Mouse (Mus musculus): ENCODE measurements at regions not wholly inside any gene's neighbourhood (a gene's known extent, or its start where the extent isn't known, plus 50 kb on each side); places are given as distances from the start of the nearest gene placed in this dataset.
A peak's percentile ranks its signal among the peaks of the same experiment; 100 is the strongest.

DNA sequence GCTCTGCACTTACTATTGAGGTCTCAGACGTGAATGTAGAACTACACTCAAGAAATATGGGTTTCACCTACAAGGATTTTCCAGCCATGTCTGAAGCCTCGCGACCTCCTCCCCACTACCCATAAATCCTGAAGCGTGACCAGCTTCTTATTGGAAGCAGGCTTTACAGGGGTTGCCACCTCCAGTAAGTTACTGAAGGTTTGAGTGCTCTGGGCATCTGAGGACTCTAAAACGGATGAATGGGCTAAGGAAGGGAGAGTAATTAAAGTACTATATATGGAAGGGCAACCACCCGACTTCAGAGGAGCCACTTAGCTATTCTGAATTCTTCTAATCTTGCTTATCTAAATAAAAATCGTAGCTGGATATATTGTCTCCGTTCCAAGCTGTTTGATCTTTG, 136.1 kb upstream of the Hmga2 start:
- DNase-seq = no peak

- no peak for DNase-seq
Observed at GRCm38 (mm10) chr10:120610076-120610475, 133.8 kb upstream of the Hmga2 start.

DNA sequence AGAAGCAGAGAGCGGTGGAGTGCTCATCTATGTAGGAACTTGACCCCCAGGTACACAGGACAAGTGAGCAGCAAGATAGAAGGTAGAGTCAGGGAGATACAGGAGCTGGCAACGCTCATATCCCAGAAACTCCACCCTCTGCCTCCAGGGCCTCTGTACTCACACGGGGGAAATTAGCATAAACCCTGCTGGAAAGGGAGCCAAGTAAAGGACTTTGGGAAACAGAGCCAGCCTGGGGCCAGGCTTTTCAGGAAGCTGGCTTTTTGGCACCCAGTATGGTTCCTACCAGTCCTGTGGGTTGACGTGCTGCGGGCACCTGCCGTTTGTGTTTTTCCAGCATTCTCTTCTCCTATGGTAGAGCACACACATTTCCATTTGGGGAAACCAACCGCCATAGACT, 128.2 kb upstream of the Hmga2 start:
- DNase-seq = no peak

DNA sequence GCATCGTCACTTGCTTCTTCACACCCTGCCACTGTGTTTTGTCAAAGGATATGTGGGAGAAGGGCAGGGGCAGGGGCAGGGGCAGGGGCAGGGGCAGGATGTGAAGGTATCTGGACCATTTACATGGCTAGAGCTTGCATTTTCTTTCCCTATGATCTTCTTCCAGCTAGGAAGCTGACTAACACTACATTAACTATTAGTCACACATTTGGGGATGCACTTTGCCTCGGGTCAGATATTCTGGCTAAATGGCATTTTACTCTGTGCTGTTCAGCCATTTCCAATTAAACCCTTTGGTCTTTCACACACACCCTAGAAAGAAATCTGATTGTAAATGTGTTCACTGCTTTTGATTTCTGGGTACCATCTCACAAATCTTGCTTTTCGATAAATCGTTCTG, 126.9 kb upstream of the Hmga2 start:
- DNase-seq = no peak

- no peak for DNase-seq
Observed at GRCm38 (mm10) chr10:120600735-120601134, 124.5 kb upstream of the Hmga2 start.

- no peak for DNase-seq
Observed at GRCm38 (mm10) chr10:120599551-120599950, 123.3 kb upstream of the Hmga2 start.

DNA sequence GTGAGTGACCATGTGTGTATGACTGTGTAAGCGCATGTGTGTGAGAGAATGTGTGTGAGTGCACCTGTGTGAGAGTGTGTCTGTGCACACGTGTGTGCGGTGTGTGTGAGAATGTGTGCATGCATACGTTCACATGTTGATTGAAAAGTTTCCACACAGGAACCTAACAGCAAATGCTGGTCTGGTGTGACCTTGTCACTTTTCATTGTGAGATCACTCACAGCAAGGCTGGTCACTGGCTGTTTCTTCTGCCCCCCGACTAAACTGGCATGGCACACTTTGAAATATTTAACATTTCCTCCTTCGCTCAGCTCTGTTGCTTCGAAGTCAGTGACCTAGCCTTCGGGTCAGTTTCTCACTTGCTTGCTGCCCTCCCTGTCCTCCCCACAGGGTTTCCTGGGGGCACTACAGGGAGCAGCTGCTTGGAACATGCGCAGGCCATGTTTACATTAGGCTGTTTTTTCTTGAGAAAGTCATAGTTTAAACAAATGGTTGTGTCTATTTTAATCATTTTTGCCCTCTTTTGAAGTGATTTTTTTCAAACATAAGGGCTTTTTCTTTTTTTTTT, 121.1 kb upstream of the Hmga2 start:
- DNase-seq = peak; percentile 9

- no peak for DNase-seq
Observed at GRCm38 (mm10) chr10:120595145-120595544, 118.9 kb upstream of the Hmga2 start.

- no peak for DNase-seq
Observed at GRCm38 (mm10) chr10:120593876-120594275, 117.6 kb upstream of the Hmga2 start.

DNA sequence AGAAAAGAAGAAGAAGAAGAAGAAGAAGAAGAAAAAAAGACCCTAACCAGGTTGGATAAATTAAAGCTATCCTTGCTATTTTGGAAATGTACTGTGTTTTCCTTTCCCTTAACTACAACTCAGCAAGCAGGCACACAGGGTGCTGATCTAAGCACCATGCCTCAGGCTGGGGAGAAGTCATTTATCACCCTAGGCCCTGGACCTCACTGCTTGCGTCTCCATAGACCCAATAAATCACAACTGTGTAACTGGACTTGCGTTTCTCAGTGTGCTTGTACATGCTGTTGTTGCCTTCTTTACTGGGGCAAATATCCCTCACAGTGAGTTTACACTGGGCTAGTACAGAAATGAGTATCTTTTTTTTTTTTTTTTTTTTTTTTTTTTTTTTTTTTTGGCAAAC, 113.4 kb upstream of the Hmga2 start:
- no peak for DNase-seq

DNA sequence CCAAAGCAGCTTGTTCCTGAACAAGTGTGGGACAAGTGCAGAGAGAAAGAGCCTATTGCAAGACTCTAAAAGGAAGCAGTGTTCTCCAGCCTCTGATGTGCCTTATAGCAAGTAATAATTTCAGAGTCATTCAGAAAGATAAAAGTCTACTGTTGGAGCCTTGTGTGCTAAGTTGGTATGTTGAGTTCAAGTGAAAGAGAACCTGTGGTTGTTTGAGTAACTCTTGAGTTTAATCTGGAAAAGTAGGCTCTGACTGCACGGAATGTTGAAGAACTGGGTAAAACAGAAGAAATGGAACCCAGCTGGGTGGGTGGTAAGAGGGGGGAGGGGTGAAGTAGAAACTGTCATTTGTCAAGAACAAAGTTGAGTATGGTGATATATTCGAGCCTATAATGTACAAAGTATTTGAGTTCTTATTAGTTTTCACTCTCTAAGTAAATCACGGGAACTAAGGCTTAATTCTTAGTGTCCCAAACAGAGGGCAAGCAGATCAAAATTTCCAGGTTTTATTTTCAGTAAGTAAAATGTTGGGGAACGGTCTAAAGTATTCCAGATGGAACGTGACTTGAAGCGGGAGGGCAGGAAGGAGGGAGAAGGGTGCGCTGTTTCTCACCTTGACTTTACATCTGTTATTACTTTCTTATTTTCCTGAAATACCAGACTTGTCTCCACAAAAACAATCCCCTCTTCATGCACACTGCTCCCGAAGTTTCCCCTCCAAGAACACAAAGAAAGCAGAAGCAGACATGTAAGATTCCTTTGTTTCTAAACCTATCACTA, 111.8 kb upstream of the Hmga2 start:
- no peak for DNase-seq

- DNase-seq = peak; percentile 81
Observed at GRCm38 (mm10) chr10:120587179-120587578, 110.9 kb upstream of the Hmga2 start.

DNA sequence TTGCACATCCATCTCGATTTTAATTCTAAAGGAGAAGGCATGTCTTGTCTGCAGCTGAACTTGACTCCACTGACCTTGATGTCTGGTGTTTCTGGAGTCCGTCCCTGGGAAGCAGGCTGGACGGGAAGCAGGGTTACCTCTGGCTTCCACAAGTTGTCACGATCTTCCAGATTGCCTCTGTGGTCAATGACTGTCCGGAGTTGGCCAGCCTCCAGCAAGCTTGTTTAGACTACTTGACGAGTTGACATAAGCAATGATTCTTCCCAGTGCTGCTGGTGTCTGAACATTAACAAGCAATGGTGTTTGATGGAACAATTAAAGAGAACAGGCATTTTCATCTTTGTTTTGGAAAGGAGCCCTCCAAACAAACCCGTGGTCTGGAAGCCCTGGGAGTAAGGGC, 106.2 kb upstream of the Hmga2 start:
- DNase-seq = peak; percentile 30

DNA sequence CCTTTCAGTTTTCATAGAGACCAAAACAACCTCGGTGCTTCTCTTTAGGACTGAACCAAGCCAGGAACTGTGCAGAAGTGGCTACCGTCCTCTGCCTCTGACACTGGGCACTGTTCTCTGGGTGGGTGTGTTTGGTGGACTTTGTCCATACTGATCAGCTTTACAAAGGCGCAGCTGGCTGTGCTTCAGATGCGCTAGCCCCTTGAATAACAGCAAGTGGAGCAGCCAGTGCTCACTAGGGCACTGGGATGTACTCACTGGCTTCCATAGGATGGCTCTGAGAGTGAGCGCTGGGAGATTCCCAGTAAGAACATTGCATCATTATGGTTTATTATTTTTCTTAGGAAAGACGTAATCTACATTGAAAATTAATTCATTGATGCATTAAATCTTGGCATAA, 105.3 kb upstream of the Hmga2 start:
- no peak for DNase-seq

DNA sequence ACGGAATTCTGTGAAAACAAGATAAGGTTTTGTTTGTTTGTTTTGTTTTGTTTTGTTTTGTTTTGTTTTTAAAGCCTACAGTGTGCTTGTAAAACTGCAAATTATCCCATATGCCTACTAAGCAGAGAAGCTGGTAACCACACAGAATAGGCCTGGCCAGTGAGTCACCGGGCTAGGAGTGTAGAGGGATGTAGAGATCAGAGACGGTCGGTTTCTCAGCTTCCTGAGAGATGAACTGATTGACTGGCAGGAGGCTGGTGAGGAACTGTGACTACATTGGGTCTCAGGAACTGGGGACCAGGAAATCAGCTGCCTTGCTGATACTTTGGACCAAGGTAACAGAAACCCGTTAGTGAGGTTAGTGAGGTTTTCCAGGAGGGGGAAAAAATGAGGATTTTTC, 100.6 kb upstream of the Hmga2 start:
- DNase-seq = no peak

- no peak for DNase-seq
Observed at GRCm38 (mm10) chr10:120576148-120576547, 99.9 kb upstream of the Hmga2 start.

DNA sequence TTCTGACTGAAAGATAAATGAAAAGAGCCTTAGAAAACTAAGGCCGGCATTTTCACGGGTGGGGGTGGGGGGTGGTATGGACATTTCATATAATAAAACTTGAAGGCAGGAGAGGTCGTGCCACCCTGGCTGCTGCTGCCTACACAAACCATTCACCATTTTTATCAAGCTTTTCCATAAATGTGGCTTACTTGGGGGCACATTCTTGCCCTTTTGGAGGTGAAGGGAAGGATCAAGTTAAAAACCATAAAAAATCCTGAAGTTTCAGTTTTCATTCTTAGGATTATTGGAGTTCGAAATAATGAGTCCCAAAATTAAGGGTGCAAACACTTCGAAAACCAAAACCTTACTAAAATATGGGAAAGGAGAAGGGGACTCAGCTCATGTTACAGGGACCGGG, 95.1 kb upstream of the Hmga2 start:
- DNase-seq = no peak

GRCm38 (mm10) chr10:120565992-120566391, 89.7 kb upstream of the Hmga2 start:
- DNase-seq = no peak

GRCm38 (mm10) chr10:120564859-120565258, 88.6 kb upstream of the Hmga2 start:
- no peak for DNase-seq

DNA sequence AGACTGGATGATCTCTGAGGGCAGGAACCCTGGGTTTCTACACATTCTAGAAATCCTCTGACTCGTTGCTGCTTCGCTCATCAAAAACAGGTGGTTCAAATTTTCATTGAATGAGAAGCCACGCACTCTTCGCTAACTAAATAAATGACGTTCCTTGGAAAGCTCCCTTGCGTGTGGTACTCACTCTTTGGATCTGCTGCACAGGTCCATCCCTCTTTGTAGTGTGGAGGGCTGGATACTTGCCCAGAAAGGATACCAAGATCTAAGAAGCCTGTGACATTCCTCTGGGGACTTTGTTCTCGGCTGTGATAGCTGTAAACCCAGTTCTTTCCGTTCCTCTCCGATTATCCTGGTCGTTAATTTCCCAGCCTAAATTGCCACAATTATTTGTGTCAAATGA, 87.7 kb upstream of the Hmga2 start:
- no peak for DNase-seq

DNA sequence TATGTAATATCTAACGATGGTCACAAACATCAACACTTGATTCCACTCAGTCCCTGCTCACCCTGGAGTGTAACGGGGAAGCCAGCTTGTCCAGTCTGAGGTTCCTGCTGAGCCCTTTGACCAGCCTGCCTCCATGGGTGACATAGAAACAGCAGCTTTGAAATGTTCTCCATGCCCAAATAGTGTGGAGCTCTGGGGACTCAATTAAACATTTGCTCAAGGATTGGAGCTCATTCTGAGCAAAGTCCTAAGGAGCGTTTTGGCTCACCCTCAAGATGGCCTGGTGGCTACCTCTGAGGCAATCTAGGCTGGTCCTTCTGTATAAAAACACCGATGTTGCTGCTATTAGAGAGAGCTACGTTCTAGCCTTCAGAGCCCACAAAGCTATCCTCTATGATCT, 85.6 kb upstream of the Hmga2 start:
- no peak for DNase-seq

GRCm38 (mm10) chr10:120557850-120558447, 81.7 kb upstream of the Hmga2 start:
- DNase-seq = peak; percentile 15

- no peak for DNase-seq
Observed at GRCm38 (mm10) chr10:120556116-120556515, 79.8 kb upstream of the Hmga2 start.

DNA sequence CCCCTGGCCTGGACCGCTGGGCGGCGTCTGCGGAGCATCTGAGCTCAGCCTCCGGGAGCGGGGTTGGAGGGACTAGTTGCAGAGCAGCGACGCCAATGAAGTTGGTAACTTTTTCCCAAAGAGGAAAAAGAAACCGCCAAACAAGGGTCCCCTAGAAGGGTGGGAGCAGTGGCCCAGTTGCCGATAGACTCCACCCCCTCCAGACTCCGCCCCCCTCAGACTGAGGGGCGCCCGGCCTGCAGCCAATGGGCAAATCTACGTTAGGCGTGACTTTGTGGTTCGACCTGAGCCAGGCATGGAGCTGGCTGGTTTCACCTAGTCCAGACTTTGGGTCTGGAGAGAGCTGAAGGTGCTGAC, 76.8 kb upstream of the Hmga2 start:
- no peak for DNase-seq

Measured in lung, postnatal 36 days (tissue).